Mouse (Mus musculus) common myeloid progenitor, adult 5-6 weeks (primary cell): ENCODE results near the gene Prkar1b. TPM values are rescaled to one million over a fixed set of nuclear protein-coding genes. Genes with fewer than 3 reads are reported as not detected.

Experiments
- ATAC-seq: replicated peaks from 2 replicates; pipeline ENCODE4 v1.8.0; 2016; ENCODE audit warnings: low read depth, mild to moderate bottlenecking, moderate TSS enrichment, inconsistent platforms; ENCODE audit not compliant: poor library complexity, severe bottlenecking
- total RNA-seq: library from RNA; stranded (forward); fragments of 200-1000, 187-1606 nt; gene quantifications from 2 replicates; pipeline ENCODE4 v1.2.3, GENCODE M21; 2017

The Prkar1b gene
- total RNA-seq, 1 experiment from 2014 or later = not detected

DNA sequence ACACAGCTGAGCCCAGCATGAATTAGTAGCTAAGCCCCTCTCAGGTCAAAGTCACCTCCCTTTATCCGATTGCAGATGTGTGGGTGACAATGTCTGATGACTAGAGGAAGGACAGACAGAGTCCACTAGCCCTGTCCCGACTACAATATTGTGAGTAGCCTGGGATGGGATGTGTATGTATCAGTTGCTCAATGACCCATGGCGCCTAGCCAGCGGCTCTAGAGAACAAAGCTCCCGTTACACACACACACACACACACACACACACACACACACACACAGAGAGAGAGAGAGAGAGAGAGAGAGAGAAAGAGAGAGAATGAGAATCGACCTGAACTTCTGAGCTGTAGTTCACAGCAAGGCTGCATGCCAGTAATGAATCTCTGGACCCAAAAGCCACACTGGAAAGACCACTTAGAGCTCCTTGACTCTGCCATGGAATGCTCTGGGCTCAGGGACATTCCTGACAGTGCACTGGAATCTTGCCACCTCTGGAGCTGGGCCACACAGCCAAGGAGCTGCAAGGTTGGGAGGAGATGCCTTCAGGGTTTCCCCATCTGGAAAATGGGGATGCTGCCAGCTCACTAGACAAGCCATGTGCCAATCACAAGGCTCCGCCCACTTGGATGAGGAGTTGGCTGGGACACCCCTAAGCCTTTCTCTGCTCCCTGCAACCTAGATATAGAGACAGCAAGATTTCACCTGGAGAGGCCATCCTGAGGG is 159.0 kb downstream of the Prkar1b start:
- ATAC-seq = no peak

DNA sequence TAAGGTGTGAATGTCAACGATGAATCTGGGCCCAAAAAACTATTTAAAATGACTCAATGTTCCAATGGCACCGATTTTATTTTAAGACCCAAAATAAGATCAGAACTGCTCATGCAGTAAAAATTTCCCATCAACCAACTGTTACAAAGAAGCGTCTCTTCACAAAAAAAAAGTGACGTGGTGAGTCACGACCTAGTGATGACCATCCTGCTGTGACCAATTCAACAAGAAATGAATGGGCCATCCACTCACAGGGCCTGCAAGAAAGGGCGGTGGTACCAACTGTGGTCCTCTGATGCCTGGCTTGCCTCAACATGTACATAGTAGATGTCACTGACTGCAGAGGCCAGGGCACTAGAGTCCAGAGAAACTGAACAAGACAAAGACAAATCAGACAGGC is 160.2 kb downstream of the Prkar1b start:
- no peak for ATAC-seq

DNA sequence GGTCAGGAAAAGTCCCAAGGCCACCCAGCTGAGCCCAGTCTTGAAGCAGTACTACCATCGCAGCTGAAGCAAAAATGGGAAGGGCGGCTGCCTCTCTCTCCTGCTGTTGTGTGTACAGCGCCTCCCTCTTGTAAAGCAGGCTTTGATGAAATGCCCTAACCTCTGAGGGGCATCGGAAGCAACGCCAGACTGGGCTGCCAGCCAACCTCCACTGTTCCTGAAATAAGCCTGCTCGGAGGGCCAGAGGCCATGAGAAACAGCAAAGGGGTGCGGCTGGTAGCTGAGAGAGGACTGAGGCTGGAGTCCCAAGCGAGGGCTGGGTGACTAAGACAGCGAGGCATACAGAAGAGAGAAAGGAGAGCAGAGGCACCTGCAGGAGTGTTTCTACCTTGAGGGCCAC is 161.0 kb downstream of the Prkar1b start:
- ATAC-seq = 0 out of 2 replicates have a peak, but pooled peaks have one; percentile 17

DNA sequence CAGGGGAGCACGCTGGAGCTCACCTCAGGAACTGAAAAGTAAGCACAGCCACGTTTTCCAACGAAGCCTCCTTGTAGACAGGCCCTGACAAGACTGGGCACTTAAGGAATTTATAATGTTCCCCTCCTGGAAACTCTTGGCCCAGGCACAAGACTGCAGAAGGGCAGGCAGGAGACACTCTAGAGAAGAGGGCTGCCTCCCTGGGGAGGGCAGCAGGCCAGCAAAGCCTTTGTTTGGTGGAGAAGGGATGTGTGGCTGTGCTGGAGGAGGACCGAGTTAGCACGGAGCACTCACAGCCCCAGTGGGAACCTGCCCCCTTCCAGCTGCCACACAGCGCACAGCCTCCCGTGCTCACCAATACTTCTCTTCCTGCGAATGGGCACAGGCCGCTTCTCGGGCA is 161.8 kb downstream of the Prkar1b start:
- ATAC-seq = no peak

DNA sequence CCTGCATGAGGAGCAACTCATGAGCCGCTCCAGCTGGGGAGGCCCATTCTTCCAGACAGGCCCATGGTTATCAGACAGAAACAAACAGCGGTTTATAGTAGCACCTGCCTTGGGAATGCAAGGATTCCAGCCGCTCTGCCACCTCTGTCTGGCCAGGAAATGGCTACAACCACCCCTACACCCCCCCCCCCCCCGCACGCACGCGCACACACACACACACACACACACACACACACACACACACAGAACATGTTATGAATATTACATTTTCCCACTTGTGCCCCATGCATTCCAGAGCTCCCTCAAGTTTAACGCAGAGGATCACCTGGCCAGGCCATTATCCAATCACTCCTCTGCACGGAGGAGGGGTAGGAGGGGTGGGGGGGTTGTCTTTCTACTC is 167.9 kb downstream of the Prkar1b start:
- ATAC-seq = no peak

DNA sequence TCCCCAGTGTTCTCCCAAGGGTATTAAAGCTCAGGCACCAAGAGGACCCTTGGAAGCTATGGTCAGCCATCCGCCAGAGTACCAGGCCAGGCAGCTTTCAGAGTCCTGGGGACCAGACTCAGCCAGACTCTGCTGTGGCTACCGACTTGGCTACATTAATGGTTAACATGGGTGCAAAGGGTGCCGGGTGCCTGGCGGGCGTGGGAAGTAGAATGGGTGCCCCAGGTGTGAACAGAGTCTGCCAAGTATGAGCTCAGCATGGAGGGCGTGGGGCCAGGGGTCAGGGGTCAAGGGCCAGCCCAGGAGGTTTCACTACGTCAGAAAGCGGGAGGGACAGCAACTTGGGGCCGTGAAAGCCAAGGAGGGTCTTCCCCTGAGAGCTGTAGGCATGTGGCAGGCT is 169.2 kb downstream of the Prkar1b start:
- ATAC-seq = no peak

DNA sequence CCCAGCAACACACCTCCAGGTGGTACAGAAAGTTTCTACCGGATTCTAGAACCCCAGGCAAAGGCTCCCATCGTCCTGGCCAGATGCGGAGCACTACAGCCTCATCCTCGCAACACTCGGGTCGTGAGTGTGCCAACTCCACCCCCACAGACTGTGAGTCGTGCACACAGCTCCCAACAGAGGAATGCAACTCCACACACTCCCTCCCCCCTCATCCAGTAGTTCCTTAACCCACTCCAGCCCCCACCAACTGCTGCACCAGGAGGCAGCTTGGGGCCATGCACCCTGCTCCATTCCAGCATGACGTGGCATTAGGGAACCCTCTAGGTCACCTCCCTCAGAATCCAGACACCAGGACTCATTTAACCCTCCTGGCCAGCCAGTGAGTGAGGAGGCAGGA is 170.0 kb downstream of the Prkar1b start:
- ATAC-seq = no peak

DNA sequence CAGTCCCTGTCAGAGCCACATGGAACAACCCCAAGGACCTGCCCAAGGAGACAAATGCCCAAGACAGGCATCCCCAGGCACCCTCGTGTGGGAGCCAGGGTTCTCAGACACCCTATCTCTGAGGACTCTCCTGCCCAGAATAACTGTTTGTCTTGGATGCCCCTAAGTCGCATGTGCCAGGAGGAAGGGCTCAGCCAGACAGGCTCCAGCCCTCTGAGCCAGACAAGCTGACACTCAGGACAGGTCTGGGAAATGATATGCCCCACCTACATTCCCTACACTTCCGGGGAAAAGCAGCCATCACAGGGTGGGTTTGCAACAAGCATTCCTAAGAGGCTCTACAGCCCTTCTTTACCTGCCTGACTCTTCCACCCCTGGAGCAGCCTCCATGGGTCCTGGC is 172.0 kb downstream of the Prkar1b start:
- ATAC-seq = no peak

DNA sequence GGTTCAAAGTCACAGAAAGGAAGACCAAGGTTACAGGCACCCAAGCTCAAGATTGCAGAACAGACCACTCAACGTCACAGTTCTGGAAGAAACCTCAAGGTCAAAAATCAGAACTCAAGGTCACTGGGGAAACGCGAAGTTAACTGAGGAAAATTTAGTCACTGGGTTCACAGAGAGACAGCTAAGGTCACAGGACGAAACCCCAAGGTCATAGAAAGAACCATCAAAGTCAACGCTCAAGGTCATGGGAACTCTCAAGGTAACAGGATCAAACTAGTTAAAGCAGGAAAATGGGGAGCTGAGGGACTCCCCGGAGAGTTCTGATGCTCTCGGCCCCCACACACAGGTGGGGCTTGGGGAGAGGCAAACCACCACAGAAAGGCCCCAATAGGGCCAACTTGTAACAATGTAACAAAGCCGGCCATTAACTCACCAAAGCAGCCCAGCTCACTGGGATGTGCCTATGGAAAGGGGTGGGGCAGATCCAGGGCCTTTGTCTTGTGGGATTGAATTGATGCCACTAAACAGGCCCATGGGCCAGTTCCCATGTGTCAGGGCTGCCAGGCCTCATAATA is 174.8 kb downstream of the Prkar1b start:
- ATAC-seq = no peak

DNA sequence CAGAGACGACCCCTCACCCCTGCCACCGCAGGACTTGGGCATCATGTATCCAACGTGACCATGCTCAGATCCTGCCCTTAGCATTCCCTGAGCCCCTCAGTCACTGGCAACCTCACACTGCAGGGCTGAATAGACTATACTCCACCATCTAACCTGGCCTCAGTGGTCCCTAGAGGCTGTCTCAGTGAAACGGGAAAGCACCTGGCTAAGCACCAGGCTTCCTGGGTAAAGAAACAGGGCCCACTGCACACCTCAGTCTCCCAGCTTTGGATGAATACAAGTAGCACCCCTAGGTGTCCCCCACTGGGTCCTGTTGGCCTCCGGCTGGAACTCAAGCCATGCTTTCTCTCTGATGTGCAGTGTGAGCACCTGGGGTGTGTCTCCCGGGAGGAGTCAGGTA is 176.3 kb downstream of the Prkar1b start:
- ATAC-seq = no peak

DNA sequence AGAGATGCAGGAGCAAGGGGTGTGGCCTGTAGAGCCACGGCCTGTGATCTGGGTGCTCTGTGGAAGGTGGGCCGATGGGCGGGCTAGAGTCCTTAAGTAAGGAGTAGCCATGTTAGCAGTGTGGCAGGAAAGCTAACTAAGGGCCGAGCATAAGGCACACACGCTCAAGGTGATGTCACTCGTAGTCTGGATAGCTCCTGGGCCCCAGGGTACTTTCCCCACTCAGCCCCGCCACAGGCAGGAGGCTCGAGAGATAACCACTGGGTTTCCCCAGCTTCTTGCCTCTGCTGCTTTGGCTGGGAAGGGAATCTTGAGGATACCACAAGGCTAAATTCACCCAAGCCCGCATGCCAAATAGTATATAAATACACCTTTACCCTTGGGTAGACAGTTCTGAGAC is 178.4 kb downstream of the Prkar1b start:
- no peak for ATAC-seq

DNA sequence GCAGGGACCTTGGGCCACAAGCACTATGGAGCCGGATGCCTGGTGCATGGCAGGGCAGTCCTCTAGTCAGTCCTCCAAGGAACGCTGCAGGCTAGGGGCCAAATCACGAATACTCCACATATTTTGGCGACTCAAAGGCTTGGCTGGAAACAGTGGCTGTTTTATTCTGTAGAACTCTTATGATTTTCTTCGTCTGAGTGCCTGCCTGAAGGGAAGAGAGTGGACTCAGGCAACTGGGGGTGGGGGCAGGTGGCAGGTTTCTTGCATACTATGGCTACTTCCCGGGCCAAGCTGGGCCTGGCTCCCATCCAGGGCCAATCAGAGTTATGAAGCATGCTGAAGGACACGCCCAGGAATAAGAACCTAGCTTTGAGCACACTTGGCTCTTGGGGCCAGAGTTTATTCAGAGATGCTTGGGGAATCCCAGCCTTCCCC is 179.7 kb downstream of the Prkar1b start:
- ATAC-seq = no peak

Other genes with a start within 250 kb of the Prkar1b start
- 1.1 TPM in 1 of 2 replicates, not detected in the other for gene Pdgfa, start 152.6 kb downstream of the Prkar1b start, total RNA-seq
- gene Dnaaf5, start 222 bp upstream of the Prkar1b start, total RNA-seq = 9.7 and 11.9 TPM in 2 replicates
- 51.7 and 60.4 TPM in 2 replicates for gene Sun1, start 50.6 kb upstream of the Prkar1b start, total RNA-seq
- gene Get4, start 102.3 kb upstream of the Prkar1b start, total RNA-seq = 13.4 and 31.2 TPM in 2 replicates
- 15.8 and 25.8 TPM in 2 replicates for gene Adap1, start 175.6 kb upstream of the Prkar1b start, total RNA-seq
- 10.9 and 17.8 TPM in 2 replicates for gene Cox19, start 201.4 kb upstream of the Prkar1b start, total RNA-seq
- gene Cyp2w1, start 202.6 kb upstream of the Prkar1b start, total RNA-seq = not detected in 2 replicates
- gene Gpr146, start 227.7 kb upstream of the Prkar1b start, total RNA-seq = 4.9 and 5.4 TPM in 2 replicates